Mouse (Mus musculus) liver, embryonic 12.5 days (tissue): ENCODE data around the gene Sox30. TPM values are rescaled to one million over a fixed set of nuclear protein-coding genes. Genes with fewer than 3 reads are reported as not detected.

Experiments
- ATAC-seq: fragments of 200-750 bp; cut with Nextera tagmentation; 2 replicates; pipeline ENCODE4 v1.8.0; 2017; ENCODE audit warnings: moderate number of reproducible peaks, mild to moderate bottlenecking, moderate library complexity
- H3K27ac ChIP-seq: fragments of 300-500 bp; sonication (generic); 2 replicates; pipeline ENCODE4 v1.5.1; 2016; ENCODE audit warnings: mild to moderate bottlenecking
- H3K27me3 ChIP-seq: fragments of 300-500 bp; sonication (generic); replicated peaks from 2 replicates; pipeline ENCODE4 v1.6.1; 2016; ENCODE audit warnings: mild to moderate bottlenecking, moderate library complexity
- H3K36me3 ChIP-seq: fragments of 300-500 bp; sonication (generic); 2 replicates; pipeline ENCODE4 v1.6.1; 2016; ENCODE audit warnings: mild to moderate bottlenecking, moderate library complexity
- H3K4me1 ChIP-seq: fragments of 300-500 bp; sonication (generic); 2 replicates; pipeline ENCODE4 v1.6.1; 2016
- H3K4me2 ChIP-seq: fragments of 300-500 bp; sonication (generic); 2 replicates; pipeline ENCODE4 v1.6.1; 2016; ENCODE audit warnings: mild to moderate bottlenecking, moderate library complexity
- H3K4me3 ChIP-seq: fragments of 300-500 bp; sonication (generic); 2 replicates; pipeline ENCODE4 v1.5.1; 2016; ENCODE audit warnings: mild to moderate bottlenecking, moderate library complexity
- H3K9ac ChIP-seq: fragments of 300-500 bp; sonication (generic); 2 replicates; pipeline ENCODE4 v1.6.1; 2016; ENCODE audit warnings: mild to moderate bottlenecking, moderate library complexity
- H3K9me3 ChIP-seq: fragments of 300-500 bp; sonication (generic); replicated peaks from 2 replicates; pipeline ENCODE4 v1.6.1; 2016; ENCODE audit warnings: mild to moderate bottlenecking, moderate library complexity
- WGBS: fragments of 180-500 bp; shearing (Covaris S2); methylation state at CpG from one replicate; pipeline ENCODE4 v1.1.7; 2016; ENCODE audit not compliant: insufficient replicate concordance; 5-methylcytosine and 5-hydroxymethylcytosine counted together
- polyA plus RNA-seq: library from polyadenylated mRNA; unstranded; fragments of >200 nt; fragmentation: Nextera tagmentation; extraction: Ambion mirVana; gene quantifications from 2 replicates; pipeline ENCODE4 v1.2.1, GENCODE M21; 2016

The Sox30 gene
- polyA plus RNA-seq, 1 experiment from 2014 or later, result 0.06 TPM

GRCm38 (mm10) chr11:46022983-46023382 is 42.9 kb downstream of the Sox30 start:
- ATAC-seq, result no peak
- H3K9ac ChIP-seq, result no peak overlapping the region
- H3K4me2 ChIP-seq, result no peak overlapping the region
- WGBS, result 36% methylated on average over 6 of the region's 6 CpGs
- no peaks in the 10 kb centered on the region for H3K9me3 ChIP-seq
- H3K4me3 ChIP-seq, result no peak overlapping the region
- no peaks in the 10 kb centered on the region; the same call in 1 of the 2 replicates for H3K27me3 ChIP-seq
- H3K4me1 ChIP-seq, result no peaks in the 10 kb centered on the region
- no peaks in the 10 kb centered on the region for H3K36me3 ChIP-seq
- H3K27ac ChIP-seq, result no peak overlapping the region

GRCm38 (mm10) chr11:46025962-46026392 is 45.9 kb downstream of the Sox30 start:
- Histone ChIP-seq H3K4me3 (no peak overlapping the region), H3K9me3 (no peaks in the 10 kb centered on the region), H3K36me3 (no peaks in the 10 kb centered on the region), H3K4me1 (no peaks in the 10 kb centered on the region), H3K27me3 (no peaks in the 10 kb centered on the region), H3K9ac (no peak overlapping the region), H3K27ac (no peak overlapping the region), H3K4me2 (no peak overlapping the region)
- no peak for ATAC-seq
- 68% methylated on average over 7 of the region's 7 CpGs for WGBS

GRCm38 (mm10) chr11:46027952-46028814 is 48.1 kb downstream of the Sox30 start:
- no peaks in the 10 kb centered on the region for H3K9me3 ChIP-seq
- no peak overlapping the region for H3K4me3 ChIP-seq
- WGBS, result 57% methylated on average over 6 of the region's 6 CpGs
- no peaks in the 10 kb centered on the region for H3K4me1 ChIP-seq
- H3K4me2 ChIP-seq, result no peak overlapping the region
- no peaks in the 10 kb centered on the region for H3K27me3 ChIP-seq
- ATAC-seq, result no peak
- no peak overlapping the region for H3K27ac ChIP-seq
- no peak overlapping the region for H3K9ac ChIP-seq
- no peaks in the 10 kb centered on the region for H3K36me3 ChIP-seq

- Histone ChIP-seq H3K4me3 (no peak overlapping the region), H3K4me2 (no peak overlapping the region), H3K9me3 (no peaks in the 10 kb centered on the region), H3K4me1 (no peaks in the 10 kb centered on the region), H3K36me3 (no peaks in the 10 kb centered on the region), H3K9ac (no peak overlapping the region), H3K27ac (no peak overlapping the region), H3K27me3 (no peaks in the 10 kb centered on the region)
- 65% methylated on average over 2 of the region's 2 CpGs for whole genome bisulfite sequencing
- no peak for ATAC-seq
Observed at GRCm38 (mm10) chr11:46029485-46029884, 49.4 kb downstream of the Sox30 start.

GRCm38 (mm10) chr11:46030026-46030425 is 49.9 kb downstream of the Sox30 start:
- H3K4me3 ChIP-seq, result no peak overlapping the region
- H3K36me3 ChIP-seq, result no peaks in the 10 kb centered on the region
- H3K27me3 ChIP-seq, result no peaks in the 10 kb centered on the region
- 44% methylated on average over 2 of the region's 2 CpGs for WGBS
- H3K4me2 ChIP-seq, result no peak overlapping the region
- no peaks in the 10 kb centered on the region for H3K4me1 ChIP-seq
- no peak overlapping the region for H3K9ac ChIP-seq
- no peaks in the 10 kb centered on the region for H3K9me3 ChIP-seq
- H3K27ac ChIP-seq, result no peak overlapping the region
- ATAC-seq, result no peak

- no peaks in the 10 kb centered on the region for H3K9me3 ChIP-seq
- no peak for ATAC-seq
- H3K4me1 ChIP-seq, result no peaks in the 10 kb centered on the region
- H3K4me2 ChIP-seq, result no peak overlapping the region
- H3K27me3 ChIP-seq, result no peaks in the 10 kb centered on the region
- H3K27ac ChIP-seq, result no peak overlapping the region
- H3K36me3 ChIP-seq, result no peaks in the 10 kb centered on the region
- 36% methylated on average over 3 of the region's 3 CpGs for WGBS
- H3K9ac ChIP-seq, result no peak overlapping the region
- H3K4me3 ChIP-seq, result no peak overlapping the region
Observed at GRCm38 (mm10) chr11:46031470-46031869, 51.4 kb downstream of the Sox30 start.

GRCm38 (mm10) chr11:46032956-46033355 is 52.8 kb downstream of the Sox30 start:
- Histone ChIP-seq H3K36me3 (no peaks in the 10 kb centered on the region), H3K27ac (no peak overlapping the region), H3K27me3 (no peaks in the 10 kb centered on the region), H3K4me1 (no peaks in the 10 kb centered on the region), H3K4me3 (no peak overlapping the region), H3K4me2 (no peak overlapping the region), H3K9me3 (no peaks in the 10 kb centered on the region), H3K9ac (no peak overlapping the region)
- 68% methylated on average over 7 of the region's 7 CpGs for WGBS
- no peak for ATAC-seq

GRCm38 (mm10) chr11:46036374-46036773 is 56.3 kb downstream of the Sox30 start:
- no peak overlapping the region for H3K4me2 ChIP-seq
- ATAC-seq, result no peak
- no peak overlapping the region for H3K9ac ChIP-seq
- H3K4me3 ChIP-seq, result no peak overlapping the region
- no peaks in the 10 kb centered on the region for H3K9me3 ChIP-seq
- no peak overlapping the region for H3K27ac ChIP-seq
- 0 out of 2 replicates have a peak, but pooled peaks cover 6% of the 10 kb centered on the region for H3K4me1 ChIP-seq
- no peaks in the 10 kb centered on the region for H3K36me3 ChIP-seq
- WGBS, result 83% methylated on average over 10 of the region's 10 CpGs
- 0 out of 2 replicates have a peak, but pooled peaks cover 4% of the 10 kb centered on the region for H3K27me3 ChIP-seq

- Histone ChIP-seq H3K27me3 (0 out of 2 replicates have a peak, but pooled peaks cover 4% of the 10 kb centered on the region), H3K36me3 (no peaks in the 10 kb centered on the region), H3K27ac (no peak overlapping the region), H3K9me3 (no peaks in the 10 kb centered on the region), H3K4me1 (0 out of 2 replicates have a peak, but pooled peaks cover 6% of the 10 kb centered on the region), H3K9ac (no peak overlapping the region), H3K4me3 (no peak overlapping the region), H3K4me2 (no peak overlapping the region)
- ATAC-seq, result no peak
- WGBS, result 66% methylated on average over 15 of the region's 15 CpGs
Observed at GRCm38 (mm10) chr11:46038901-46039300, 58.8 kb downstream of the Sox30 start.

- no peak for ATAC-seq
- Histone ChIP-seq H3K4me3 (no peak overlapping the region), H3K4me1 (0 out of 2 replicates have a peak, but pooled peaks cover 6% of the 10 kb centered on the region), H3K36me3 (no peaks in the 10 kb centered on the region), H3K27me3 (0 out of 2 replicates have a peak, but pooled peaks cover 4% of the 10 kb centered on the region), H3K27ac (no peak overlapping the region), H3K4me2 (no peak overlapping the region), H3K9ac (no peak overlapping the region), H3K9me3 (no peaks in the 10 kb centered on the region)
- 32% methylated on average over 11 of the region's 11 CpGs for WGBS
Observed at GRCm38 (mm10) chr11:46039335-46039734, 59.2 kb downstream of the Sox30 start.

GRCm38 (mm10) chr11:46040841-46041556 is 60.9 kb downstream of the Sox30 start:
- Histone ChIP-seq H3K27me3 (0 out of 2 replicates have a peak, but pooled peaks cover 4% of the 10 kb centered on the region), H3K4me1 (0 out of 2 replicates have a peak, but pooled peaks cover 6% of the 10 kb centered on the region), H3K4me3 (no peak overlapping the region), H3K9me3 (no peaks in the 10 kb centered on the region), H3K9ac (no peak overlapping the region), H3K27ac (no peak overlapping the region), H3K36me3 (no peaks in the 10 kb centered on the region), H3K4me2 (no peak overlapping the region)
- WGBS, result 64% methylated on average over 9 of the region's 9 CpGs
- ATAC-seq, result no peak
